Mouse (Mus musculus) E14TG2a.4 (cell line): ENCODE measurements around the gene E130208F15Rik.

Source experiments
- H3K27me3 ChIP-seq: 2 replicates; pipeline ENCODE4 v1.6.1; 2014; ENCODE audit warnings: low read length, control low read depth; ENCODE audit not compliant: insufficient read depth
- H3K36me3 ChIP-seq: 2 replicates; pipeline ENCODE4 v1.6.1; 2014; ENCODE audit warnings: low read length, control low read depth; ENCODE audit not compliant: insufficient read depth
- H3K4me1 ChIP-seq: replicated peaks from 2 replicates; pipeline ENCODE4 v1.6.1; 2014; ENCODE audit warnings: low read depth, low read length, control low read depth
- H3K4me3 ChIP-seq: replicated peaks from 2 replicates; pipeline ENCODE4 v1.5.1; 2014; ENCODE audit warnings: mild to moderate bottlenecking, low read length
- H3K9me3 ChIP-seq: 2 replicates; pipeline ENCODE4 v1.6.1; 2014; ENCODE audit warnings: low read length, control low read depth
- CTCF ChIP-seq: conservative IDR thresholded peaks from 2 replicates; pipeline ENCODE4 v1.5.1; 2014; ENCODE audit warnings: low read length
- NANOG ChIP-seq: IDR thresholded peaks from 2 replicates; pipeline ENCODE4 v1.6.1; 2014; ENCODE audit warnings: borderline replicate concordance, low read length, mixed read lengths
- POU5F1 ChIP-seq: IDR thresholded peaks from 2 replicates; pipeline ENCODE4 v1.6.1; 2014; ENCODE audit warnings: low read length, borderline replicate concordance

Gene E130208F15Rik

GRCm38 (mm10) chr7:30359276-30359865 is 37.8 kb downstream of the E130208F15Rik start:
- H3K4me3 ChIP-seq, result peak overlapping the region; percentile 69
- H3K4me1 ChIP-seq, result peaks cover 59% of the 10 kb centered on the region
- no peaks in the 10 kb centered on the region for H3K36me3 ChIP-seq
- H3K9me3 ChIP-seq, result no peaks in the 10 kb centered on the region
- H3K27me3 ChIP-seq, result peaks cover 91% of the 10 kb centered on the region
- TF ChIP-seq POU5F1 (no peak), NANOG (no peak), CTCF (no peak)

GRCm38 (mm10) chr7:30360028-30360427 is 38.5 kb downstream of the E130208F15Rik start:
- H3K27me3 ChIP-seq, result peaks cover 91% of the 10 kb centered on the region

GRCm38 (mm10) chr7:30362652-30363343 is 41.3 kb downstream of the E130208F15Rik start, which contains the start of gene Lrfn3:
Gene Lrfn3, minus strand, starts transcription at chr7:30362772.
- peaks cover 76% of the 10 kb centered on the region for H3K27me3 ChIP-seq
- H3K4me3 ChIP-seq, result peak within 1 kb of the TSS; percentile 80
- no peaks in the 10 kb centered on the region for H3K36me3 ChIP-seq
- H3K9me3 ChIP-seq, result no peaks in the 10 kb centered on the region
- no peak for TF ChIP-seq NANOG
- no peak for TF ChIP-seq CTCF
- TF ChIP-seq POU5F1, result no peak
- H3K4me1 ChIP-seq, result peaks cover 56% of the 10 kb centered on the region

More at GRCm38 (mm10) chr7:30360028-30360427, 38.5 kb downstream of the E130208F15Rik start:
- H3K4me1 ChIP-seq, result peaks cover 58% of the 10 kb centered on the region
- H3K9me3 ChIP-seq, result no peaks in the 10 kb centered on the region
- H3K4me3 ChIP-seq, result peak overlapping the region; percentile 69
- no peak for TF ChIP-seq NANOG
- no peak for TF ChIP-seq CTCF
- TF ChIP-seq POU5F1, result no peak
- no peaks in the 10 kb centered on the region for H3K36me3 ChIP-seq

GRCm38 (mm10) chr7:30363344-30363738 is 41.8 kb downstream of the E130208F15Rik start:
- H3K4me3 ChIP-seq, result peak overlapping the region; percentile 48
- H3K4me1 ChIP-seq, result peaks cover 61% of the 10 kb centered on the region
- TF ChIP-seq CTCF (no peak), NANOG (no peak), POU5F1 (no peak)

DNA sequence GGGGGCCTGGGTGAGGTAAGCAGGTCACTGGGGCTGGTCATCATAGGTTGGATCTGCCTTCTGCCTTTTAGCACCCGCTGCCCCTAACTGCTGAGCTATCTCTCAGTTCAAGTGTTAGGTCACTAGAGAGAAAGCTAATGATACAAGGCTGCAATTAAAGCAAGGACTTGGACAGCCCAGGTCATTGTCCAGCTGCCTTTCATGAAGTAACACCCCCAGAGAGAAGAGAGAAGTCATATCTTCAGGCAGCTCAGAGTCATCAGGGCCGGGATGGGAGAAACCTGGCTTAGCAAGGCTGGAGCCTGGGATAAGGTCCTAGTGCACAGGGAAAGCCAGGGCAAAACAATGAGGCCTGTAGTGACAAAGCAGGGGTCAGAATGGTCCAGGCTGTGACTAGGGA is 45.9 kb downstream of the E130208F15Rik start:
- H3K9me3 ChIP-seq, result no peaks in the 10 kb centered on the region
- no peak overlapping the region for H3K4me3 ChIP-seq

More at GRCm38 (mm10) chr7:30363344-30363738, 41.8 kb downstream of the E130208F15Rik start:
- no peaks in the 10 kb centered on the region for H3K9me3 ChIP-seq
- no peaks in the 10 kb centered on the region for H3K36me3 ChIP-seq
- H3K27me3 ChIP-seq, result peaks cover 70% of the 10 kb centered on the region

More for the DNA sequence above, 45.9 kb downstream of the E130208F15Rik start:
- H3K4me1 ChIP-seq, result peaks cover 55% of the 10 kb centered on the region
- no peak for TF ChIP-seq POU5F1
- TF ChIP-seq CTCF, result no peak
- no peak for TF ChIP-seq NANOG
- H3K27me3 ChIP-seq, result peaks cover 30% of the 10 kb centered on the region
- no peaks in the 10 kb centered on the region for H3K36me3 ChIP-seq
